Mouse (Mus musculus) myocyte (in vitro differentiated cells): Measurements from ENCODE around the gene Alkbh7. TPM values are rescaled to one million over a fixed set of nuclear protein-coding genes. Genes with fewer than 3 reads are reported as not detected.

Experiments used
- H3K27me3 ChIP-seq: one replicate; pipeline ENCODE4 v1.6.1; 2011; ENCODE audit not compliant: control insufficient read depth, insufficient read depth, insufficient read length
- H3K36me3 ChIP-seq: one replicate; pipeline ENCODE4 v1.6.1; 2011; ENCODE audit not compliant: control insufficient read depth, insufficient read depth
- H3K4me2 ChIP-seq: one replicate; pipeline ENCODE4 v1.6.1; 2011; ENCODE audit warnings: low read depth, control low read depth
- H3K4me3 ChIP-seq: one replicate; pipeline ENCODE4 v1.5.1; 2011; ENCODE audit warnings: mild to moderate bottlenecking, control low read depth, moderate library complexity
- H3K79me2 ChIP-seq: one replicate; pipeline ENCODE4 v1.6.1; 2011; ENCODE audit not compliant: control insufficient read depth, insufficient read depth
- H3ac ChIP-seq: one replicate; pipeline ENCODE4 v1.6.1; 2011; ENCODE audit not compliant: control insufficient read depth, insufficient read length
- CEBPB ChIP-seq: IDR thresholded peaks from 2 replicates; pipeline ENCODE4 v1.6.1; 2011; ENCODE audit warnings: mild to moderate bottlenecking, moderate library complexity; ENCODE audit not compliant: poor library complexity, insufficient read depth, severe bottlenecking
- E2F4 ChIP-seq: IDR thresholded peaks from one replicate; pipeline ENCODE4 v1.6.1; 2011; ENCODE audit warnings: mild to moderate bottlenecking, control low read depth, moderate library complexity; ENCODE audit not compliant: insufficient read depth
- MAX ChIP-seq: IDR thresholded peaks from one replicate; pipeline ENCODE4 v1.6.1; 2011; ENCODE audit warnings: low read depth, mild to moderate bottlenecking, control low read depth
- MYOD1 ChIP-seq, 3 experiments: IDR thresholded peaks; one replicate each; pipeline ENCODE4 v1.6.1; 2011; ENCODE audit warnings: control low read depth in 2 of 3, low read depth in 2 of 3, mild to moderate bottlenecking in 2 of 3, moderate library complexity in 1 of 3; ENCODE audit not compliant: insufficient read length in 2 of 3, control insufficient read depth in 1 of 3
- MYOG ChIP-seq, 3 experiments: IDR thresholded peaks; one replicate each; pipeline ENCODE4 v1.6.1; 2011; ENCODE audit warnings: control low read depth in 2 of 3, low read depth in 2 of 3, mild to moderate bottlenecking in 2 of 3; ENCODE audit not compliant: insufficient read length in 2 of 3, control insufficient read depth in 1 of 3, insufficient read depth in 1 of 3
- POLR2A ChIP-seq: IDR thresholded peaks from one replicate; pipeline ENCODE4 v1.6.1; 2011; ENCODE audit warnings: low read depth, mild to moderate bottlenecking, control low read depth, moderate library complexity; ENCODE audit not compliant: insufficient read length
- POLR2AphosphoS2 ChIP-seq: IDR thresholded peaks from one replicate; pipeline ENCODE4 v1.6.1; 2011; ENCODE audit warnings: low read depth, control low read depth; ENCODE audit not compliant: insufficient read length
- REST ChIP-seq: IDR thresholded peaks from one replicate; pipeline ENCODE4 v1.6.1; 2011; ENCODE audit warnings: mild to moderate bottlenecking, control low read depth, moderate library complexity; ENCODE audit not compliant: insufficient read depth, insufficient read length
- SRF ChIP-seq: IDR thresholded peaks from one replicate; pipeline ENCODE4 v1.6.1; 2011; ENCODE audit warnings: low read depth; ENCODE audit not compliant: control insufficient read depth, insufficient read length
- TCF12 ChIP-seq: IDR thresholded peaks from one replicate; pipeline ENCODE4 v1.6.1; 2011; ENCODE audit warnings: mild to moderate bottlenecking, control low read depth; ENCODE audit not compliant: poor library complexity, insufficient read depth, severe bottlenecking
- TCF3 ChIP-seq: IDR thresholded peaks from one replicate; pipeline ENCODE4 v1.6.1; 2011; ENCODE audit warnings: low read depth, control low read depth; ENCODE audit not compliant: insufficient read length
- USF1 ChIP-seq: IDR thresholded peaks from one replicate; pipeline ENCODE4 v1.6.1; 2011; ENCODE audit warnings: low read depth, mild to moderate bottlenecking, control low read depth, moderate library complexity
- polyA plus RNA-seq: library from polyadenylated mRNA; unstranded; fragments of >200 nt; fragmentation: generic; extraction: Trizol; gene quantifications from one replicate; pipeline ENCODE4 v1.2.1, GENCODE M21; 2012; ENCODE audit warnings: missing spikeins

The Alkbh7 gene
- polyA plus RNA-seq, 1 experiment, result 61.9 TPM

- H3K36me3 ChIP-seq, result no peaks in the 10 kb centered on the region
- no peak within 1 kb of the TSS for H3ac ChIP-seq
- H3K4me3 ChIP-seq, result no peak within 1 kb of the TSS
- TF ChIP-seq CEBPB, result no peak
- no peak for TF ChIP-seq MAX
- TF ChIP-seq USF1, result peak; percentile 13
- no peak for TF ChIP-seq TCF12
- TF ChIP-seq TCF3, result no peak
- TF ChIP-seq POLR2A, result no peak
- TF ChIP-seq MYOG (IDR thresholded peaks at IDR 0.05; ENCODE audit: control insufficient read depth in 1 of 3, insufficient read depth in 1 of 3, insufficient read length in 2 of 3, low read depth in 2 of 3), result no peak
- no peak for TF ChIP-seq SRF
- TF ChIP-seq E2F4, result no peak
- no peaks in the 10 kb centered on the region for H3K79me2 ChIP-seq
- no peaks in the 10 kb centered on the region for H3K27me3 ChIP-seq
- H3K4me2 ChIP-seq, result no peak within 1 kb of the TSS
These were observed 3.0 kb downstream of the Alkbh7 start, which contains the start of gene Pspn for GRCm38 (mm10) chr17:56999968-57000609. Pspn (minus strand) TSS chr17:57000018.

GRCm38 (mm10) chr17:57001228-57001627 is 4.1 kb downstream of the Alkbh7 start:
- no peak overlapping the region for H3ac ChIP-seq
- H3K36me3 ChIP-seq, result peaks cover 5% of the 10 kb centered on the region
- H3K79me2 ChIP-seq, result no peaks in the 10 kb centered on the region
- H3K4me2 ChIP-seq, result no peak overlapping the region
- TF ChIP-seq E2F4 (no peak), MYOG (IDR thresholded peaks at IDR 0.05; ENCODE audit: control insufficient read depth in 1 of 3, insufficient read depth in 1 of 3, insufficient read length in 2 of 3, low read depth in 2 of 3) (peak; percentile 62 to 97 (median 80)), TCF12 (peak; percentile 1), USF1 (no peak), POLR2A (no peak), MYOD1 (IDR thresholded peaks at IDR 0.05; ENCODE audit: control insufficient read depth in 1 of 3, insufficient read length in 2 of 3, low read depth in 2 of 3) (peak in 2 of 3 experiments; percentile 61 to 84), CEBPB (no peak), TCF3 (peak; percentile 60), MAX (no peak), POLR2AphosphoS2 (peak; percentile 52)
- no peaks in the 10 kb centered on the region for H3K27me3 ChIP-seq
- H3K4me3 ChIP-seq, result no peak overlapping the region

GRCm38 (mm10) chr17:57003994-57004393 is 6.9 kb downstream of the Alkbh7 start:
- H3K4me3 ChIP-seq, result no peak overlapping the region
- H3K4me2 ChIP-seq, result no peak overlapping the region
- H3K36me3 ChIP-seq, result peaks cover 10% of the 10 kb centered on the region
- no peak overlapping the region for H3ac ChIP-seq
- H3K79me2 ChIP-seq, result no peaks in the 10 kb centered on the region
- TF ChIP-seq MYOD1 (IDR thresholded peaks at IDR 0.05; ENCODE audit: control insufficient read depth in 1 of 3, insufficient read length in 2 of 3, low read depth in 2 of 3) (no peak), REST (no peak), E2F4 (no peak), TCF12 (no peak), SRF (no peak), POLR2AphosphoS2 (no peak), USF1 (no peak), MYOG (IDR thresholded peaks at IDR 0.05; ENCODE audit: control insufficient read depth in 1 of 3, insufficient read depth in 1 of 3, insufficient read length in 2 of 3, low read depth in 2 of 3) (no peak), TCF3 (no peak), CEBPB (no peak), POLR2A (no peak), MAX (no peak)
- no peaks in the 10 kb centered on the region for H3K27me3 ChIP-seq

- peaks cover 10% of the 10 kb centered on the region for H3K36me3 ChIP-seq
- TF ChIP-seq TCF12, result no peak
- TF ChIP-seq SRF, result no peak
- no peak for TF ChIP-seq MYOD1 (IDR thresholded peaks at IDR 0.05; ENCODE audit: control insufficient read depth in 1 of 3, insufficient read length in 2 of 3, low read depth in 2 of 3)
- no peak for TF ChIP-seq REST
- no peak for TF ChIP-seq E2F4
- no peak for TF ChIP-seq POLR2AphosphoS2
- TF ChIP-seq MAX, result no peak
- no peak for TF ChIP-seq POLR2A
- no peak for TF ChIP-seq TCF3
- no peak for TF ChIP-seq MYOG (IDR thresholded peaks at IDR 0.05; ENCODE audit: control insufficient read depth in 1 of 3, insufficient read depth in 1 of 3, insufficient read length in 2 of 3, low read depth in 2 of 3)
- TF ChIP-seq USF1, result no peak
- no peak for TF ChIP-seq CEBPB
- H3ac ChIP-seq, result no peak overlapping the region
- H3K4me3 ChIP-seq, result no peak overlapping the region
- H3K4me2 ChIP-seq, result no peak overlapping the region
- no peaks in the 10 kb centered on the region for H3K27me3 ChIP-seq
- peaks cover 18% of the 10 kb centered on the region for H3K79me2 ChIP-seq
These were observed 10.2 kb downstream of the Alkbh7 start for GRCm38 (mm10) chr17:57007137-57007905.
